Mouse (Mus musculus): ENCODE data around the gene Fes. TPM values are rescaled to one million over a fixed set of nuclear protein-coding genes. Genes with fewer than 3 reads are reported as not detected.
"Not testable (repeated sequence)": the region's sequence is repeated elsewhere in the genome, so short reads cannot be mapped to it uniquely, and the experiment has no call there.

The Fes gene
- total and polyA plus RNA-seq, 3 experiments = 1.5 to 5.4 (median 4.9) TPM

DNA sequence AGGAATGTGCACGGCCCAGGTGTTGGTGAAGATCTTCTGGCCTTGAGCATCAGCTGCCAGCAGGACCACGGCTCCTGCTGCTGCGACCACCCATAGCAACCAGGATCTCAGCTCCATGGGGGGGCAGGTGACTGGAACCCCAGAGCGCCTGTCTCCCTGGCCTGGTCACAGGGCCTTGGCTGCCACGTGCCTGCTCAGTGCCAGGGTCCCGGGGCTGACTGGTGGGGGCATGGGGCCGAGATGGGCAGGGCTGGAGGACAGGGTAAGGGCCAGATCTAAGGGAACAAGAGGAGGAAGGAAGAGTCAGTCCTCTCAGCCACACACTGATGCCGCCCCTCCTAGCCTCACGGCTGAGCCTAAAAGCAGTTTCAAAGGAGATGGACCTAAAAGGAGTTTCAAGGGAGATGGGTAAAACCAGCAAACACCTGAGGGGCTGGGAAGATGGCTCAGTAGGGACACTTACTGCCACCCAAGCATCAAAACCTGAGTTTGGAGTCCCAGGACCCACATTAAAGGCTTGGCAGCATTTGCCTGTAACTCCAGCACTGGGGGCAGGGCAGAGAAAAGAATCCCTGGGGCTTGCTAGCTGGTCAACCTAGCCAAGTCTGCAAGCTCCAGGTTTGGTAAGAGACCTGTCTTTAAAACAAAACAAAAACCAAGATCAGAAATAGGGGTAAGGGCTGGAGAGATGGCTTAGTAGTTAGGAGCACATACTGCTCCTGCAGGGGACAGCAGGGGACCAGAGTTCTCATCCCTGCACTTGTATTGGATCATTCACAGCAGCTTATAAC lies 11.1 kb upstream of the Fes start:
- peaks cover 7% of the 10 kb centered on the region; the same call in 1 of the 2 replicates for H3K27me3 ChIP-seq (ENCODE audit: insufficient read depth, low read length)
- no peak for TF ChIP-seq CTCF (IDR thresholded peaks at IDR 0.05; ENCODE audit: low read depth, low read length)
- TF ChIP-seq GATA2 (IDR thresholded peaks at IDR 0.05; ENCODE audit: borderline replicate concordance, low read depth, low read length) = no peak
- TF ChIP-seq POLR2AphosphoS5 (IDR thresholded peaks at IDR 0.05; ENCODE audit: insufficient replicate concordance, low read depth, low read length) = no peak
- ATAC-seq (ENCODE audit: extremely low read depth, insufficient number of reproducible peaks, low FRiP score, poor library complexity, severe bottlenecking) (no peak), DNase-seq (ENCODE audit: low spot score) (no peak)
- H3K4me1 ChIP-seq (ENCODE audit: insufficient read depth, low read depth, low read length) = peaks cover 56% of the 10 kb centered on the region
- H3K4me3 ChIP-seq (ENCODE audit: low read depth, low read length) = no peak overlapping the region
- peaks cover 57% of the 10 kb centered on the region for H3K36me3 ChIP-seq (replicated peaks)
- no peaks in the 10 kb centered on the region for H3K9me3 ChIP-seq (replicated peaks)

GRCm38 (mm10) chr7:80397986-80398385 lies 10.2 kb upstream of the Fes start:
- H3K36me3 ChIP-seq (replicated peaks) = peaks cover 65% of the 10 kb centered on the region
- H3K27me3 ChIP-seq (ENCODE audit: insufficient read depth, low read length) = peaks cover 6% of the 10 kb centered on the region; the same call in 1 of the 2 replicates
- no peak for TF ChIP-seq GATA1 (IDR thresholded peaks at IDR 0.05; ENCODE audit: borderline replicate concordance, low read length)
- TF ChIP-seq POLR2AphosphoS5 (IDR thresholded peaks at IDR 0.05; ENCODE audit: insufficient replicate concordance, low read depth, low read length) = no peak
- TF ChIP-seq CTCF (IDR thresholded peaks at IDR 0.05; ENCODE audit: low read depth, low read length) = no peak
- TF ChIP-seq TAL1 (conservative IDR thresholded peaks at IDR 0.05; ENCODE audit: low read depth, low read length) = no peak
- TF ChIP-seq GATA2 (IDR thresholded peaks at IDR 0.05; ENCODE audit: borderline replicate concordance, low read depth, low read length) = no peak
- peaks cover 47% of the 10 kb centered on the region for H3K4me1 ChIP-seq (ENCODE audit: insufficient read depth, low read depth, low read length)
- no peaks in the 10 kb centered on the region for H3K9me3 ChIP-seq (replicated peaks)
- DNase-seq (ENCODE audit: low spot score) (no peak), ATAC-seq (ENCODE audit: extremely low read depth, insufficient number of reproducible peaks, low FRiP score, poor library complexity, severe bottlenecking) (no peak)
- no peak overlapping the region for H3K4me3 ChIP-seq (ENCODE audit: low read depth, low read length)

DNA sequence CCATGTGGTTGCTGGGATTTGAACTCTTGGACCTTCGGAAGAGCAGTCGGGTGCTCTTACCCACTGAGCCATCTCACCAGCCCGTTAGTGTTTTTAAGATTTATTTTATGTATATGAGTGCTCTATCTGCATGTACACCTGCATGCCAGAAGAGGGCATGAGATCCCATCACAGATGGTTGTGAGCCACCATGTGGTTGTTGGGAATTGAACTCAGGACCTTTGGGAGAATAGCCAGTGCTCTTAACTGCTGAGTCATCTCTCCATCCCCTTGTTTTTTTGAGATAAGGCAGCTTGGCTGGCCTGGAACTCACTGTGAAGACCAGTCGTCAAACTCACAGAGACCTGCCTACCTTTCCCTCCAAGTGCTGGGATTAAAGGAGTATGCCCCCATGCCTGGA lies 8.7 kb upstream of the Fes start:
- Histone ChIP-seq H3K4me1 (ENCODE audit: insufficient read depth, low read depth, low read length) (peaks cover 46% of the 10 kb centered on the region), H3K36me3 (replicated peaks) (peaks cover 81% of the 10 kb centered on the region)
- not testable (repeated sequence) for H3K9me3 ChIP-seq (replicated peaks); H3K27me3 ChIP-seq (ENCODE audit: insufficient read depth, low read length); H3K4me3 ChIP-seq (ENCODE audit: low read depth, low read length); DNase-seq (ENCODE audit: low spot score); ATAC-seq (ENCODE audit: extremely low read depth, insufficient number of reproducible peaks, low FRiP score, poor library complexity, severe bottlenecking)

DNA sequence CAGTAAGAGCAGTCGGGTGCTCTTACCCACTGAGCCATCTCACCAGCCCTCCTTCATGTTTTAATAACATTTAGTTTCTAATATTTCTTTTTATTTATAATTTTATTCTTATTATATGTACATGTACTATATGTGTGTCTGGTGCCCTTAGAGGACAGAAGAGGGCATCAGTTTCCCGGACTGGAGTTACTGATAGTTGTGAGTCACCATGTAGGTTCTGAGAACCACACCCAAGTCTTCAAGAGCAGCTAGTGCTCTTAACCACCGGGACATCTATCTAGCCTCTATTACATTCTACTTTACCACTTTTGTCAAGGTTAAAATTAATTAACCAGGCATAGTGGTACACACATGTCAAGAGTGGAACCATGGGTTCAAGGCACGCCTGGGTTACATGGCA lies 6.9 kb upstream of the Fes start:
- no peaks in the 10 kb centered on the region for H3K27me3 ChIP-seq (ENCODE audit: insufficient read depth, low read length)
- DNase-seq (ENCODE audit: low spot score) (no peak), ATAC-seq (ENCODE audit: extremely low read depth, insufficient number of reproducible peaks, low FRiP score, poor library complexity, severe bottlenecking) (no peak)
- TF ChIP-seq GATA1 (IDR thresholded peaks at IDR 0.05; ENCODE audit: borderline replicate concordance, low read length) (no peak), TAL1 (conservative IDR thresholded peaks at IDR 0.05; ENCODE audit: low read depth, low read length) (no peak), CTCF (IDR thresholded peaks at IDR 0.05; ENCODE audit: low read depth, low read length) (no peak), GATA2 (IDR thresholded peaks at IDR 0.05; ENCODE audit: borderline replicate concordance, low read depth, low read length) (no peak), POLR2AphosphoS5 (IDR thresholded peaks at IDR 0.05; ENCODE audit: insufficient replicate concordance, low read depth, low read length) (no peak)
- no peak overlapping the region for H3K4me3 ChIP-seq (ENCODE audit: low read depth, low read length)
- peaks cover 29% of the 10 kb centered on the region for H3K4me1 ChIP-seq (ENCODE audit: insufficient read depth, low read depth, low read length)
- peaks cover 90% of the 10 kb centered on the region for H3K36me3 ChIP-seq (replicated peaks)
- no peaks in the 10 kb centered on the region for H3K9me3 ChIP-seq (replicated peaks)

DNA sequence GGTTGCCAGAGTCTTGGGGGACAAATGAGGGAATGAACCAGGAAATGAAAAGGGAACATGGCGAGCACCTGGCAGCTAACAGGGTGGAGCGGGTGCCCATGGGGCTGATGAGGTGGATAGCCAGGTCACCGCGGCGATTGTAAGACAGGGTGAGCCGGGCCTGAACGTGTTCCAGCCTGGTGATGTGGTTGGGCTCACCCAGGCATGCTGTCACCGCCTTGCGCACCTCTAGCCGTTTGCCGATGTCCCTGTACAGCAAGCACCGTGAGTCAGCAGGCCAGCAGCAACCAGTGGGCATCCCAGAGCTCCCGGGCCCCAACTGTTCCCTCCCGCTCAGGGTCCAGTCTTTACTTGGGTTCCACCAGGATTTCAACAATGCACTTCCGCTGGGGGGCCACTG lies 4.4 kb upstream of the Fes start:
- peaks cover 83% of the 10 kb centered on the region for H3K36me3 ChIP-seq (replicated peaks)

DNA sequence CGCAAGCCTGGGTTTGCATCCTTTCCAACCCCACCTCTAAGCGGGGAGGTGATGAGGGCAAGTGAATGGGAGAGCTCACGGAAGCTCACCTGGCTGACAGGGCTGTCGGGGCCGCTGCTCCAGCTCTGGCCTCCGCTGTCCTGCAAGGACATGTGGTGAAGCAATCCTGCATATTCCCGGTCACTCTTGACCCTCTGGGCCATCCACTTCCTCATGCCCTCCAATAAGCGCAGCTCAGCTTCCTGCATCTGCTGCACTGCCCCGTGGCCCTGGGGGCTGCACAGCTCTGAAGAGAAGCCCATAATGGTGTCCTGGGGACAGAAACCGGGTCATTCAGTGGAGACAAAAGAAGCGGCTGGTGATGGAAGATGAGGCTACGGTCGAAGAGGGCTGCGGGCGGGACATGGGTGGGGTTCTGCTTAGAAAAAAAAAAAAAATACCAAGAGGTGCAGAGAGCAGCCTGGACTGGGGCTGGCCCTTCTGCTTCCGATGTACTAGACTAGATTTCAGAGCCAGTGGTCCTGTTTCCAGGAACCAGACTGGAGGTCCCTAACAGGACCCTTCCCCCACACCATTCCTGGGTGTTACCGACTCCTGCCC lies 613 bp downstream of the Fes start:
- no peaks in the 10 kb centered on the region for H3K9me3 ChIP-seq (replicated peaks)
- no peak for TF ChIP-seq TAL1 (conservative IDR thresholded peaks at IDR 0.05; ENCODE audit: low read depth, low read length)
- TF ChIP-seq GATA1 (IDR thresholded peaks at IDR 0.05; ENCODE audit: borderline replicate concordance, low read length) = no peak
- no peak for TF ChIP-seq CTCF (IDR thresholded peaks at IDR 0.05; ENCODE audit: low read depth, low read length)
- TF ChIP-seq GATA2 (IDR thresholded peaks at IDR 0.05; ENCODE audit: borderline replicate concordance, low read depth, low read length) = no peak
- no peak for TF ChIP-seq POLR2AphosphoS5 (IDR thresholded peaks at IDR 0.05; ENCODE audit: insufficient replicate concordance, low read depth, low read length)
- ATAC-seq (ENCODE audit: extremely low read depth, insufficient number of reproducible peaks, low FRiP score, poor library complexity, severe bottlenecking) (no peak), DNase-seq (ENCODE audit: low spot score) (no peak)
- H3K36me3 ChIP-seq (replicated peaks) = peaks cover 42% of the 10 kb centered on the region
- peak overlapping the region; percentile 50; the same call in 1 of the 2 replicates for H3K4me3 ChIP-seq (ENCODE audit: low read depth, low read length)
- peaks cover 33% of the 10 kb centered on the region for H3K27me3 ChIP-seq (ENCODE audit: insufficient read depth, low read length)
- H3K4me1 ChIP-seq (ENCODE audit: insufficient read depth, low read depth, low read length) = peaks cover 38% of the 10 kb centered on the region

More for the DNA sequence above, 4.4 kb upstream of the Fes start:
- TF ChIP-seq CTCF (IDR thresholded peaks at IDR 0.05; ENCODE audit: low read depth, low read length) (no peak), GATA1 (IDR thresholded peaks at IDR 0.05; ENCODE audit: borderline replicate concordance, low read length) (no peak)
- DNase-seq (ENCODE audit: low spot score) (no peak), ATAC-seq (ENCODE audit: extremely low read depth, insufficient number of reproducible peaks, low FRiP score, poor library complexity, severe bottlenecking) (no peak)
- Histone ChIP-seq H3K9me3 (replicated peaks) (no peaks in the 10 kb centered on the region), H3K27me3 (ENCODE audit: insufficient read depth, low read length) (peaks cover 6% of the 10 kb centered on the region; the same call in 1 of the 2 replicates), H3K4me3 (ENCODE audit: low read depth, low read length) (no peak overlapping the region), H3K4me1 (ENCODE audit: insufficient read depth, low read depth, low read length) (peaks cover 30% of the 10 kb centered on the region)
